Mouse (Mus musculus): Measurements from ENCODE around the gene Bcl7c. TPM values are rescaled to one million over a fixed set of nuclear protein-coding genes. Genes with fewer than 3 reads are reported as not detected.
"Not testable (repeated sequence)": the region's sequence is repeated elsewhere in the genome, so short reads cannot be mapped to it uniquely, and the experiment has no call there.

Bcl7c gene
- total and polyA plus RNA-seq, 3 experiments: 28.2 to 330 (median 38.7) TPM

GRCm38 (mm10) chr7:127631416-127631815 is 77.3 kb downstream of the Bcl7c start:
- TF ChIP-seq POLR2AphosphoS5 (IDR thresholded peaks at IDR 0.05; ENCODE audit: insufficient replicate concordance, low read depth, low read length) (no peak), TAL1 (conservative IDR thresholded peaks at IDR 0.05; ENCODE audit: low read depth, low read length) (no peak), GATA1 (IDR thresholded peaks at IDR 0.05; ENCODE audit: borderline replicate concordance, low read length) (no peak), CTCF (IDR thresholded peaks at IDR 0.05; ENCODE audit: low read depth, low read length) (no peak), GATA2 (IDR thresholded peaks at IDR 0.05; ENCODE audit: borderline replicate concordance, low read depth, low read length) (no peak)
- no peak for DNase-seq (ENCODE audit: low spot score)
- no peak for ATAC-seq (ENCODE audit: extremely low read depth, insufficient number of reproducible peaks, low FRiP score, poor library complexity, severe bottlenecking)
- Histone ChIP-seq H3K27me3 (ENCODE audit: insufficient read depth, low read length) (no peaks in the 10 kb centered on the region), H3K36me3 (replicated peaks) (no peaks in the 10 kb centered on the region), H3K4me1 (ENCODE audit: insufficient read depth, low read depth, low read length) (peaks cover 8% of the 10 kb centered on the region), H3K9me3 (replicated peaks) (no peaks in the 10 kb centered on the region), H3K4me3 (ENCODE audit: low read depth, low read length) (no peak overlapping the region)

GRCm38 (mm10) chr7:127628646-127629045 is 80.1 kb downstream of the Bcl7c start:
- TF ChIP-seq GATA1 (IDR thresholded peaks at IDR 0.05; ENCODE audit: borderline replicate concordance, low read length) (no peak), TAL1 (conservative IDR thresholded peaks at IDR 0.05; ENCODE audit: low read depth, low read length) (no peak), GATA2 (IDR thresholded peaks at IDR 0.05; ENCODE audit: borderline replicate concordance, low read depth, low read length) (no peak), POLR2AphosphoS5 (IDR thresholded peaks at IDR 0.05; ENCODE audit: insufficient replicate concordance, low read depth, low read length) (no peak), CTCF (IDR thresholded peaks at IDR 0.05; ENCODE audit: low read depth, low read length) (no peak)
- no peak for ATAC-seq (ENCODE audit: extremely low read depth, insufficient number of reproducible peaks, low FRiP score, poor library complexity, severe bottlenecking)
- no peaks in the 10 kb centered on the region for H3K9me3 ChIP-seq (replicated peaks)

DNA sequence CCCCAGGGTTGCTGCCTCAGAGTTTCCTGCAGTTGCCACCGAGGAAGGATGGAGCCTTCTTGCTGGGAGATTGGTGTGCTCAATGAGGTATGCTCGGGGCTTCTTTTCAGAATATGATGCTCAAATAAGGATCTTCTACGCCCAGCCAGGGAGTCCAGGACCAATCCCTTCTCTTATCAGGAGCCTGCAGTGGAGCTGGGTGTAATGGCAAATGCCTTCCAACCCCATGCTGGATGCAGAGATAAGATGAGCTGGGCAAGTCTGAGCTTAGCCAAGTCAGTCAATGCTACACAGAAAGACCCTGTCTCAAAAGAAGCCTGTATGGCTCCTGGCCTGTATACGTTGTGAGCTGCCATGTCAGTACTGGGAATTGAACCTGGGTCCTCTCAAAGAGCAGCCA is 82.3 kb downstream of the Bcl7c start:
- Histone ChIP-seq H3K27me3 (ENCODE audit: insufficient read depth, low read length) (no peaks in the 10 kb centered on the region), H3K4me1 (ENCODE audit: insufficient read depth, low read depth, low read length) (peaks cover 14% of the 10 kb centered on the region), H3K4me3 (ENCODE audit: low read depth, low read length) (no peak overlapping the region), H3K36me3 (replicated peaks) (no peaks in the 10 kb centered on the region), H3K9me3 (replicated peaks) (no peaks in the 10 kb centered on the region)
- DNase-seq (ENCODE audit: low spot score): peak; percentile 69
- TF ChIP-seq TAL1 (conservative IDR thresholded peaks at IDR 0.05; ENCODE audit: low read depth, low read length) (peak; percentile 87), POLR2AphosphoS5 (IDR thresholded peaks at IDR 0.05; ENCODE audit: insufficient replicate concordance, low read depth, low read length) (no peak), CTCF (IDR thresholded peaks at IDR 0.05; ENCODE audit: low read depth, low read length) (no peak)
- peak; percentile 85 for ATAC-seq (ENCODE audit: extremely low read depth, insufficient number of reproducible peaks, low FRiP score, poor library complexity, severe bottlenecking)

More at GRCm38 (mm10) chr7:127628646-127629045, 80.1 kb downstream of the Bcl7c start:
- H3K4me1 ChIP-seq (ENCODE audit: insufficient read depth, low read depth, low read length): peaks cover 14% of the 10 kb centered on the region
- H3K27me3 ChIP-seq (ENCODE audit: insufficient read depth, low read length): no peaks in the 10 kb centered on the region
- H3K4me3 ChIP-seq (ENCODE audit: low read depth, low read length): no peak overlapping the region
- no peaks in the 10 kb centered on the region for H3K36me3 ChIP-seq (replicated peaks)
- no peak for DNase-seq (ENCODE audit: low spot score)

DNA sequence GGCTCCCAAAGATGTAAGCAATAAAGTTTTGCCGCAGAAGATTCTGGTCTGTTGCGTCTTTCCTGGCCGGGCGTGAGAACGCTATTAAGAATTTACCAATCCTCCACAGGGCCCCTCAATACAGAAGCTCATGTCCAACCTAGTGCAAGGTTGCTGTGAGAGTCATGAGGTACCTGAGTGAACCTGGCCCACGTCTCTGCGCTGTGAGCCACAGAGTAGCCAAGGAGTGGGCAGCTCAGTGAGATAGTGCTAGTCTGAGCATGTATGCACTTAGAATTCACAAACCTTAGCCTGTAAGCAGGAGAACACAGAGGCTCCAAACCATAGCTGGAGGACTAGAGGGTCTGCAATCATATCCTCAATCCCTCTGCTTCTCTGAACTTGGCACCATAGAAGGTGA is 82.7 kb downstream of the Bcl7c start:
- Histone ChIP-seq H3K9me3 (replicated peaks) (no peaks in the 10 kb centered on the region), H3K4me1 (ENCODE audit: insufficient read depth, low read depth, low read length) (peaks cover 14% of the 10 kb centered on the region), H3K4me3 (ENCODE audit: low read depth, low read length) (no peak overlapping the region), H3K27me3 (ENCODE audit: insufficient read depth, low read length) (no peaks in the 10 kb centered on the region), H3K36me3 (replicated peaks) (no peaks in the 10 kb centered on the region)
- TF ChIP-seq TAL1 (conservative IDR thresholded peaks at IDR 0.05; ENCODE audit: low read depth, low read length) (no peak), GATA2 (IDR thresholded peaks at IDR 0.05; ENCODE audit: borderline replicate concordance, low read depth, low read length) (no peak), CTCF (IDR thresholded peaks at IDR 0.05; ENCODE audit: low read depth, low read length) (no peak), POLR2AphosphoS5 (IDR thresholded peaks at IDR 0.05; ENCODE audit: insufficient replicate concordance, low read depth, low read length) (no peak), GATA1 (IDR thresholded peaks at IDR 0.05; ENCODE audit: borderline replicate concordance, low read length) (no peak)
- DNase-seq (ENCODE audit: low spot score) (no peak), ATAC-seq (ENCODE audit: extremely low read depth, insufficient number of reproducible peaks, low FRiP score, poor library complexity, severe bottlenecking) (no peak)

- H3K9me3 ChIP-seq (replicated peaks); ATAC-seq (ENCODE audit: extremely low read depth, insufficient number of reproducible peaks, low FRiP score, poor library complexity, severe bottlenecking); H3K36me3 ChIP-seq (replicated peaks); H3K4me3 ChIP-seq (ENCODE audit: low read depth, low read length); DNase-seq (ENCODE audit: low spot score); H3K27me3 ChIP-seq (ENCODE audit: insufficient read depth, low read length): not testable (repeated sequence)
- peaks cover 17% of the 10 kb centered on the region for H3K4me1 ChIP-seq (ENCODE audit: insufficient read depth, low read depth, low read length)
Measured at GRCm38 (mm10) chr7:127618402-127618801, 90.3 kb downstream of the Bcl7c start.

DNA sequence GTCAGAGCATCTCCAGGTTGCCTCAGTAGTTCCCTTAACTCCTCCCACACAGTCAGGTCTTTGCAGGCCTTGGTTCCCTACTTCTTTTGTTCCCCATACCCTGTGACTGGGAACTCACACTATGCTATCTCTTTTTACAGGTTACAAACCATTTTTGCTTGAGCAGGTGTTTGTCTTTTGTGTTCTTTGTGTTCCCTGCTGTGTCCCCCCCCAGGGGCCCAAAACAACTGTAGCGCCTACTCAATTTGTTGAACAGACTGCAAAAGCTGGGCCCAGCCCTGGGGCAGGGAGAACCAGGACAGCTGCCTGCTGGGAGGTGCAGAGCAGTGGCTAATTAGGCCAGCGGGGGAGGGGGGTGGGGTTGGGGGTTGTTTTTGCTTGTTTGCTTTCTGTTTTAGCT is 90.8 kb downstream of the Bcl7c start:
- no peak for TF ChIP-seq GATA2 (IDR thresholded peaks at IDR 0.05; ENCODE audit: borderline replicate concordance, low read depth, low read length)
- no peak for TF ChIP-seq POLR2AphosphoS5 (IDR thresholded peaks at IDR 0.05; ENCODE audit: insufficient replicate concordance, low read depth, low read length)
- no peak for TF ChIP-seq GATA1 (IDR thresholded peaks at IDR 0.05; ENCODE audit: borderline replicate concordance, low read length)
- TF ChIP-seq TAL1 (conservative IDR thresholded peaks at IDR 0.05; ENCODE audit: low read depth, low read length): no peak
- no peak for TF ChIP-seq CTCF (IDR thresholded peaks at IDR 0.05; ENCODE audit: low read depth, low read length)
- peaks cover 2% of the 10 kb centered on the region for H3K36me3 ChIP-seq (replicated peaks)
- peaks cover 3% of the 10 kb centered on the region; the same call in 1 of the 2 replicates for H3K9me3 ChIP-seq (replicated peaks)
- DNase-seq (ENCODE audit: low spot score): no peak
- H3K4me3 ChIP-seq (ENCODE audit: low read depth, low read length): no peak overlapping the region
- H3K4me1 ChIP-seq (ENCODE audit: insufficient read depth, low read depth, low read length): peaks cover 17% of the 10 kb centered on the region
- ATAC-seq (ENCODE audit: extremely low read depth, insufficient number of reproducible peaks, low FRiP score, poor library complexity, severe bottlenecking): no peak
- 0 out of 2 replicates have a peak, but pooled peaks cover 2% of the 10 kb centered on the region for H3K27me3 ChIP-seq (ENCODE audit: insufficient read depth, low read length)

GRCm38 (mm10) chr7:127616881-127617280 is 91.9 kb downstream of the Bcl7c start:
- Histone ChIP-seq H3K9me3 (replicated peaks) (peaks cover 5% of the 10 kb centered on the region), H3K4me3 (ENCODE audit: low read depth, low read length) (no peak overlapping the region), H3K4me1 (ENCODE audit: insufficient read depth, low read depth, low read length) (peaks cover 17% of the 10 kb centered on the region), H3K36me3 (replicated peaks) (peaks cover 13% of the 10 kb centered on the region), H3K27me3 (ENCODE audit: insufficient read depth, low read length) (peaks cover 4% of the 10 kb centered on the region; the same call in 1 of the 2 replicates)
- TF ChIP-seq GATA1 (IDR thresholded peaks at IDR 0.05; ENCODE audit: borderline replicate concordance, low read length): no peak
- no peak for TF ChIP-seq GATA2 (IDR thresholded peaks at IDR 0.05; ENCODE audit: borderline replicate concordance, low read depth, low read length)
- TF ChIP-seq POLR2AphosphoS5 (IDR thresholded peaks at IDR 0.05; ENCODE audit: insufficient replicate concordance, low read depth, low read length): no peak
- TF ChIP-seq CTCF (IDR thresholded peaks at IDR 0.05; ENCODE audit: low read depth, low read length): no peak
- TF ChIP-seq TAL1 (conservative IDR thresholded peaks at IDR 0.05; ENCODE audit: low read depth, low read length): no peak
- DNase-seq (ENCODE audit: low spot score) (no peak), ATAC-seq (ENCODE audit: extremely low read depth, insufficient number of reproducible peaks, low FRiP score, poor library complexity, severe bottlenecking) (no peak)
